Mouse (Mus musculus) gastrocnemius, postnatal 14 days (tissue): ENCODE measurements around the gene Hspb9. TPM values are rescaled to one million over a fixed set of nuclear protein-coding genes. Genes with fewer than 3 reads are reported as not detected.

Experiments
- DNase-seq: peaks from one replicate; pipeline ENCODE4 v3.0.0; 2021; ENCODE audit warnings: mixed read lengths
- intact Hi-C: fragments of 180-260 bp; cut with DNase I; formaldehyde crosslinking; loops from one replicate; pipeline ENCODE4 v1.15.1; 2025; ENCODE audit warnings: low total_unique reads
- total RNA-seq, 2 experiments: library from RNA; stranded (reverse); gene quantifications; 2 replicates each; pipeline ENCODE4 v1.2.3; 2021

Hspb9 gene
- total RNA-seq, 2 experiments from 2014 or later = not detected

GRCm38 (mm10) chr11:100724919-100725512, 11.4 kb downstream of the Hspb9 start:
- DNase-seq = no peak
- intact Hi-C loops = no loop called here

GRCm38 (mm10) chr11:100727201-100727600, 13.6 kb downstream of the Hspb9 start:
- intact Hi-C loops = no loop called here
- no peak for DNase-seq

GRCm38 (mm10) chr11:100728601-100729000, 15.0 kb downstream of the Hspb9 start:
- no peak for DNase-seq
- intact Hi-C loops = no loop called here

GRCm38 (mm10) chr11:100729976-100730375, 16.3 kb downstream of the Hspb9 start:
- intact Hi-C loops = no loop called here
- DNase-seq = no peak

GRCm38 (mm10) chr11:100730477-100731205, 17.0 kb downstream of the Hspb9 start:
- DNase-seq = no peak
- intact Hi-C loops = no loop called here

GRCm38 (mm10) chr11:100735134-100735865, 21.6 kb downstream of the Hspb9 start:
- intact Hi-C loops = no loop called here
- DNase-seq = no peak

GRCm38 (mm10) chr11:100735954-100736745, 22.5 kb downstream of the Hspb9 start:
- DNase-seq = no peak
- intact Hi-C loops = no loop called here

GRCm38 (mm10) chr11:100736746-100737080, 23.1 kb downstream of the Hspb9 start:
- no peak for DNase-seq
- intact Hi-C loops = no loop called here

GRCm38 (mm10) chr11:100737105-100737733, 23.6 kb downstream of the Hspb9 start:
- intact Hi-C loops = no loop called here
- DNase-seq = no peak

- DNase-seq = peak; percentile 99
- intact Hi-C loops = no loop called here
Observed at GRCm38 (mm10) chr11:100738066-100738604, 24.5 kb downstream of the Hspb9 start, which contains the start of gene Rab5c. Rab5c (minus strand) TSS chr11:100738215.

GRCm38 (mm10) chr11:100738749-100739148, 25.1 kb downstream of the Hspb9 start:
- DNase-seq = no peak
- intact Hi-C loops = no loop called here

- intact Hi-C loops = loop anchor here (10.0 kb wide), 1 partner anchor 213 kb away; no protein-coding TSS in a partner anchor
- peak; percentile 82 for DNase-seq
Observed at GRCm38 (mm10) chr11:100741348-100741747, 27.7 kb downstream of the Hspb9 start.

- DNase-seq = no peak
- intact Hi-C loops = loop anchor here (10.0 kb wide), 1 partner anchor 210 kb away; no protein-coding TSS in a partner anchor
Observed at GRCm38 (mm10) chr11:100745085-100745484, 31.4 kb downstream of the Hspb9 start.

GRCm38 (mm10) chr11:100746546-100746945, 32.9 kb downstream of the Hspb9 start:
- no peak for DNase-seq
- intact Hi-C loops = loop anchor here (10.0 kb wide), 1 partner anchor 208 kb away; no protein-coding TSS in a partner anchor

- intact Hi-C loops = loop anchor here (10.0 kb wide), 1 partner anchor 208 kb away; no protein-coding TSS in a partner anchor
- DNase-seq = no peak
Observed at GRCm38 (mm10) chr11:100747114-100747513, 33.5 kb downstream of the Hspb9 start.

GRCm38 (mm10) chr11:100748620-100749019, 35.0 kb downstream of the Hspb9 start:
- intact Hi-C loops = loop anchor here (10.0 kb wide), 1 partner anchor 206 kb away; no protein-coding TSS in a partner anchor

GRCm38 (mm10) chr11:100749469-100749868, 35.8 kb downstream of the Hspb9 start:
- intact Hi-C loops = loop anchor here (10.0 kb wide), 1 partner anchor 205 kb away; no protein-coding TSS in a partner anchor

More at GRCm38 (mm10) chr11:100748620-100749019, 35.0 kb downstream of the Hspb9 start:
- DNase-seq = no peak

GRCm38 (mm10) chr11:100750127-100750526, 36.5 kb downstream of the Hspb9 start:
- no peak for DNase-seq
- intact Hi-C loops = no loop called here

More at GRCm38 (mm10) chr11:100749469-100749868, 35.8 kb downstream of the Hspb9 start:
- no peak for DNase-seq
